In genomic region chr8:108896468-108897346, GRCm38 (mm10) we compare ENCODE assay signal across 8 mouse cellular contexts.
DNase-seq lines count a peak whose midpoint lies in the region; ATAC-seq and TF ChIP-seq lines count a peak whose summit lies in the region.

No protein-coding gene starts in this region.

- H3K36me3 ChIP-seq in neural tube, embryonic 12.5 days, result 0 out of 2 replicates have a peak, but pooled peaks cover 4% of the 10 kb centered on the region
- H3K36me3 ChIP-seq in heart, embryonic 15.5 days, result no peaks in the 10 kb centered on the region

- 43% methylated on average over 18 of the region's 18 CpGs for WGBS in neural tube, embryonic 12.5 days
- WGBS in heart, embryonic 15.5 days, result 39% methylated on average over 18 of the region's 18 CpGs
- WGBS in lung, adult 2 months, result 39% methylated on average over 18 of the region's 18 CpGs

- ATAC-seq in neural tube, embryonic 12.5 days (ENCODE audit: low FRiP score, low read depth), result 0 out of 2 replicates have a peak, but pooled peaks have one; percentile 30
- peak; percentile 69 for ATAC-seq in heart, embryonic 15.5 days (replicated peaks; ENCODE audit: insufficient number of reproducible peaks, insufficient read depth, low FRiP score, low read depth)

- no peak for TF ChIP-seq CTCF in lung, adult 2 months (IDR thresholded peaks at IDR 0.05; ENCODE audit: insufficient read depth, low read length)

- no peak for DNase-seq in neural tube, embryonic 10.5 days (ENCODE audit: extremely low spot score, low spot score)
- DNase-seq in fibroblast of lung, adult 2 months (ENCODE audit: low read depth), result peak; percentile 92
- peak; percentile 89 for DNase-seq in kidney, postnatal 14 days
- peak; percentile 79 for DNase-seq in lung, adult 2 months
- DNase-seq in ovary, postnatal 36 days (ENCODE audit: low spot score), result peak; percentile 86
- no peak for DNase-seq in T-cell, adult 2 months (ENCODE audit: low spot score)

- no peak for TF ChIP-seq POLR2A in lung, adult 2 months (IDR thresholded peaks at IDR 0.05; ENCODE audit: borderline replicate concordance, extremely low read depth, low read depth, low read length)

- no peak overlapping the region for H3K27ac ChIP-seq in neural tube, embryonic 12.5 days
- H3K27ac ChIP-seq in heart, embryonic 15.5 days, result peak overlapping the region; percentile 79

- peak overlapping the region; percentile 6; the same call in 1 of the 2 replicates for H3K4me2 ChIP-seq in neural tube, embryonic 12.5 days (replicated peaks)
- peak overlapping the region; percentile 54 for H3K4me2 ChIP-seq in heart, embryonic 15.5 days

- H3K9ac ChIP-seq in neural tube, embryonic 12.5 days, result 0 out of 2 replicates have a peak overlapping the region, but pooled peaks have one; percentile 14
- peak overlapping the region; percentile 39; the same call in 1 of the 2 replicates for H3K9ac ChIP-seq in heart, embryonic 15.5 days

- H3K4me3 ChIP-seq in neural tube, embryonic 12.5 days, result no peak overlapping the region
- H3K4me3 ChIP-seq in heart, embryonic 15.5 days, result no peak overlapping the region
- H3K4me3 ChIP-seq in lung, adult 2 months (replicated peaks; ENCODE audit: extremely low read depth, low read depth, low read length), result no peak overlapping the region

- no peaks in the 10 kb centered on the region for H3K27me3 ChIP-seq in neural tube, embryonic 12.5 days (replicated peaks)
- no peaks in the 10 kb centered on the region for H3K27me3 ChIP-seq in heart, embryonic 15.5 days

- H3K9me3 ChIP-seq in neural tube, embryonic 12.5 days, result no peaks in the 10 kb centered on the region
- no peaks in the 10 kb centered on the region for H3K9me3 ChIP-seq in heart, embryonic 15.5 days (replicated peaks)

- peaks cover 70% of the 10 kb centered on the region for H3K4me1 ChIP-seq in neural tube, embryonic 12.5 days
- peaks cover 67% of the 10 kb centered on the region for H3K4me1 ChIP-seq in heart, embryonic 15.5 days (replicated peaks)
- H3K4me1 ChIP-seq in lung, adult 2 months (ENCODE audit: control insufficient read depth, insufficient read depth, low read length), result peaks cover 25% of the 10 kb centered on the region

Comparison
In these comparisons a context has a peak if more than half of its experiments do, and no peak if none do; other contexts are left out.
1. DNase-seq: peak in fibroblast of lung, adult 2 months (single experiment), kidney, postnatal 14 days (single experiment), lung, adult 2 months (single experiment) and ovary, postnatal 36 days (single experiment); none in neural tube, embryonic 10.5 days (single experiment) and T-cell, adult 2 months (single experiment).